Mouse (Mus musculus) T-cell, adult 2 months (primary cell): ENCODE measurements around the gene Tmem235.
"Not testable (repeated sequence)": the region's sequence is repeated elsewhere in the genome, so short reads cannot be mapped to it uniquely, and the experiment has no call there.

ENCODE experiments used
- DNase-seq: peaks from one replicate; pipeline ENCODE4 v3.0.0; 2022; ENCODE audit warnings: low spot score

The Tmem235 gene

DNA sequence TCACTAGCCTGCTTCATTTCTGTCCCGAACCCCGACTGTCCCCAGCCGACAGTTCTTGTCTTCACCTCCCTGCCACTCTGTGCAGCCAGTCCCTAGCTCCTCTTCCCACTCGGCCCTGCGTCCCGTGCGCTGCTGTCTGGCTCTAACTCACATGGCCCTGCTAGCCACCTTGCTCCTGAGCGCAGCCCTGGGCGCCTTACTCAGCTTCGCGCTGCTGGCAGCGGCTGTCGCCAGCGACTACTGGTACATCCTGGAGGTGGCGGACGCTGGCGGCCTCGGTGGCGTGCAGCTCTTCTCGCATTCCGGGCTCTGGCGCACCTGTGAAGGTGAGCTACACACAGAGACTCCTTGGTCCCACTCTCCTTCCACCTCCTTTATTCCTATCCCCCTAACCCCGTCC lies at the start of gene Tmem235:
Tmem235 (plus strand) TSS at position 152 of the 400 bp plus-strand sequence.
- DNase-seq: peak; percentile 31

DNA sequence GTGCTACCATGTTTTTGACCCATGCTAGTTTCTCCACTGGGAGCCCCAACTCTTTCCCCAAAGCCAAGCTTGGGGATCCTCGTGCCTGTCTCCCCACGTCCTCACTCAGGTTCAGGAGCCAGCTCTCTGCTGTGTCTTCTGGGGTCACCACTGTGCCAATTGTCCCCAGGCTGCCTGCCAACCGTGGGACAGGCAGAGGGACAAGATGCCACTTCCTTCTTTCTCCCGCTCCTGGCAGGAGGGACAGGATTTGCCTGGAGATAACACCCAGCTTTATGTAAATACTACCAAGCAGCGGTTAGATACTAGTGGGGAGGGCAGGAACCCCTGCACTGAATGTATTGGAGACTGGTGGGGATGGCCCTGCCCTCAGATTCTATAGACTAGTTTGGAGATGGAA lies 46.7 kb upstream of the Tmem235 start:
- no peak for DNase-seq

DNA sequence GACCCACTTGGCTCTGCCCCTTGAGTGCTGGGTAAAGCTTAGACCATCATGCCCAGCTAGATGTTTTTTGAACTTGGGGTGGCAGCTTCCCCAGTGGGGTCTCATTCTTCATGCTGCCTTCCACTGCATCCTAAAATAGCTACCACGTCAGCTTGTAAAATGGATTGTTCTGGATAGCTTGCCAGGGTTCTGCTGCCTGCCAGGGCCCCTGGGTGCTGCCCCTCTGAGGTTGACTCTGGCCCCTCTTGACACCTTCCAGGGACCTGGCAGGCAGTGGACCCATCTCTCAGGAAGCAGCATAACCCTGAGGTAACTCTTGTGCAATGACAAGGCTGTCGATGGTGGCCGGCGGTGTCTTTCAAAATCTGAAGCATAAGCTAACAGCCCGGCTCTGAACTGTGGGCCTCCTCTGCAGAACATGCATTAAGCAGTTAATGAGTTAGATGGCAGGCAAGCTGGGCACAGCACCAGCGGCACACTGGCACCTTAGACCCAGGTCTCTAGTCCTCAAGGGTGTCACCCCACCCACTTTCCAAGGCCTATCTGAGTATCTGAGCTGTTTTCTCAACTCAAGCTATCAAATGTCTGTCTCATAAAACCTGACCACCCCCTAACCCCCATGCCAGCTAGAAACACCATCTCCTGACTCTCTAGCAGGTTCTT lies 45.7 kb upstream of the Tmem235 start:
- DNase-seq: no peak

DNA sequence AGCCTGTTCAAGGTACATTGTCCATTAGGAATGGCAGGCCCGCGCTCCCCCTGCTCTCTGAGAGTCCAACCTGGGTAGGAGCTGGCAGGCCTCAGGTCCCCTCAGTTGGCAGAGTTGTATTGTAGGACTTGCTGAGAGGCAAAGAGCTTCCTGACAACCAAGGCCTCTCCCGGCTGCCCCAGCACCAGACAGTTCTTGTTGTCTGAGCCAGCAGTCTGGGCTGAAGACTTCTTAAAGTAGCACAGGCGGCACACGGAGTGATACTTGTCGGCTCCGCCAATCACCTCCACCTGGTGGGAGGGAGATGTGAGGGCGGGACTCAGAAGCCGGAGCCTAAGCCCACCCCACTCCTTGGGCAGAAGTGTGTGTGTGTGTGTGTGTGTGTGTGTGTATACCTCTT lies 44.7 kb upstream of the Tmem235 start:
- DNase-seq: not testable (repeated sequence)

DNA sequence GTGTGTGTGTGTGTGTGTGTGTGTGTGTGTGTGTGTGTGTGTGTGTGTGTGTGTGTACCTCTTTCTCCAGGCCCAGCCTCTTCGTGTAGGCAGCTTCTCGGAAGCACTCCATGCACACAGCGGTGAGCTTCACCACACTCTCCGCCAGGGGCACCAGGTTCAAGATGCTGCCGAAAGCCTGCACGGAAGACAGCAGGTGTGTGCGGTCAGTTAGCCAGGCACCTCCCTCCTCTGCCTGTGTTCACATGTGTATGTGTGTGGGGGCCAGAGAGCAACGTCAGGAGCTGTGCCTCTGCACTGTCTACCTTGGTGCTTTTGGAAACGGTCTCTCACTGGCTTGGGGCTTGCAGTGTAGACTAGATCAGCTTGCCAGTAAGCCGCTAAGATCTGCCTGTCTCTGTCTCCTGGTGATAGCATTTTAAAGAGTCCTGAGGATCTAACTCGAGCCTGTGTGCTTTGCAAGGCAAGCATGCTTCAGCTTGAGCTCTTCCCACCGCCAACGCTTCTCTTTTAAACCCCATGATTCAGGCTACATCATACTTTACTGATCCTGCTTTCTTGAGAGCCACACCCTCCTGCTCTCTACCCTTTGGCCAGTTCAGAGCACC lies 44.1 kb upstream of the Tmem235 start:
- no peak for DNase-seq

DNA sequence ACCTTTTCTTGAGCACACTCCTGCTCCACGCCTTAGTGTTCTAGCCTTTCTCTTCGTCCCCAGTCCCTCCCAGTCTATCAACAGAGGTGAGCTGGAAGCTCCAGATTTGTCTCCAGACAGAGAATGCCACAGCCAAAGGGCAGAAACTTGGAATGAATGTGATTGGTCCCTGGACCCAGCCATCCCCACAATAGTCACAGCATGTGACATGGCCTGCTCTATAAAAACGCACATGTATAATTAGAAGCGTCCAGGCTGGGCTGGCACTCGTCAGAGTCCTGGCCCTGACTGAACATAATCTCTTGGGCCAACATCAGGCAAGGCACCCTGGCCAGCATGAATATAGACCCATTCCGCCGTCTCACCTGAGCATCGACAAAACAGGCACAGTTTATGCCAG lies 41.5 kb upstream of the Tmem235 start:
- DNase-seq: no peak

DNA sequence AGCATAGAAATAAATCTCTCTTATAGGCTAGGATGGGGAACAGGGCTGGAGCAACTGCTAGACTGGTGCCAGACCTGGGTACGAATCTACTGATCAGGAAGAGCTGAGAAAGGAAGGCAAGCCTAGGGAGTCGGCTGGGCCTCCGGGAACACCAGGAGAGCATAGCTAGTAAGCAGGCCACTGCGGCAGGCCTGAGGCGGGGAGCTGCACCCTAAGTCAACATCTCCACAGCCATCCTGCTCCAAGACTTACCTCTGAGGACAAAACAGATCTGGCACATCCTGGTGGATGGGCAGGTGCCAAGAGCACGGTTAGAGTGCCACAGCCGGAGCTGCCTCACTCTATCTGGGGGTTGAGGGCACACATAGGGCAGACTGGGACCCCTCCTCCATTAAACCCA lies 40.4 kb upstream of the Tmem235 start:
- no peak for DNase-seq

DNA sequence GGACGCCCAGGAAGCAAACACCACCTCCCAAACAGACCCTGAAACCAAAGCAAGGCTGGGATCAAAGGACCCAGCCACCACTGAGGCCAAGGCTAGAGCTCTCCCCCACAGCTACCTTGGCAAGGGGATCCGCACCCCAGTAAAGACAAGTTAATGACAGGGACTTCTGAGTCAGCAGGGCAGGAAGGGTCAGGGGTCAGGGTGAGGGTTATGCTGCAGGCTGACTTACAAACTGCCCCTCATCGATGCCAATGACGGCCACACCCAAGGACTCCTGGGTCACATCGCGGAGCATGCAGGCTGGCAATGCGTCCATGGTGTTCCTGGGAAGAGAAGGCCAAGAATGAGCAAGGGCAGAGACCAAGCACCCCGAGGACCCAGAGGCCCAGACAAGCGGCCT lies 38.7 kb upstream of the Tmem235 start:
- DNase-seq: no peak

DNA sequence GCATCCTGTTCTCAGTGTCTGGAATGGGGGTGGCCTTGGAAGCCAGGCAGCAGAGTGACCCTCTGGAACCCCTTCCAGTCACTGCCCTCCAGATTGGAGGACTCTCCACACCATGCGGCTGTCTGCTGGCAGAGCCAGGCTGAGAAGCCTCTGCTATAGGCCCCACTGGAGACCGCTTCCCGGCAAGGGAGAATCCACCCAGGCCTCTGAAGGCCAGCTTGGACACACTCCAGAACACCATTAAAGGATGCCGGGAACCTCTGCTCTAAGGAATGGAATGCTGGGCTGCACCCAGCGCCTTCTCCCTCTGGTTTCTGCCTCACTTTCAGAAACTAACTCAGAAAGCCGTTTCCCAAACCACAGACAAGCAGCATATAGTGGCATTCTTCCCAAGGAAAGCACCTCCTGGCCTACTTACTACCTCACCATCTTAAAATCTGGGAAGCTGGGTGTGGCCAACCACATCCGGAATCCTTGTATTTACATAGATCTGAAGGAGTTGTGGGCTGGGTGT lies 37.8 kb upstream of the Tmem235 start:
- DNase-seq: no peak

DNA sequence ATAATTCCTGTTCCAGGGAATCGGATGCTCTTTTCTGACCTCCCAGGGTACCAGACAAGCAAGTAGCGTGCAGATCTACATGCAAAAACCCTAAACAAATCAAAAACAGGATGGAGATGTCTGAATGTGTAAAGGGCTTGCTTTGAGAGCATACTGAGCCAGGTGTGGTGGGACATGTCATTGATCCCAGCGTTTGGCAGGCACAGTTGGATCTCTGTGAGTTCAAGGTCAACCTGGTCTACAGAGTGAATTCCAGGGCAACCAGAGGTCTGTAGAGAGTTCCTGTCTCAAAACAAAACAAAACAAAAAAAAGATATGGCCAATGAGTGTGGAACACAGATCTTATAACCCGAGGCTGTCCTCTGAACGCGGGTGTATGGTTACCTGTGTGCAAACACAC lies 37.1 kb upstream of the Tmem235 start:
- no peak for DNase-seq

DNA sequence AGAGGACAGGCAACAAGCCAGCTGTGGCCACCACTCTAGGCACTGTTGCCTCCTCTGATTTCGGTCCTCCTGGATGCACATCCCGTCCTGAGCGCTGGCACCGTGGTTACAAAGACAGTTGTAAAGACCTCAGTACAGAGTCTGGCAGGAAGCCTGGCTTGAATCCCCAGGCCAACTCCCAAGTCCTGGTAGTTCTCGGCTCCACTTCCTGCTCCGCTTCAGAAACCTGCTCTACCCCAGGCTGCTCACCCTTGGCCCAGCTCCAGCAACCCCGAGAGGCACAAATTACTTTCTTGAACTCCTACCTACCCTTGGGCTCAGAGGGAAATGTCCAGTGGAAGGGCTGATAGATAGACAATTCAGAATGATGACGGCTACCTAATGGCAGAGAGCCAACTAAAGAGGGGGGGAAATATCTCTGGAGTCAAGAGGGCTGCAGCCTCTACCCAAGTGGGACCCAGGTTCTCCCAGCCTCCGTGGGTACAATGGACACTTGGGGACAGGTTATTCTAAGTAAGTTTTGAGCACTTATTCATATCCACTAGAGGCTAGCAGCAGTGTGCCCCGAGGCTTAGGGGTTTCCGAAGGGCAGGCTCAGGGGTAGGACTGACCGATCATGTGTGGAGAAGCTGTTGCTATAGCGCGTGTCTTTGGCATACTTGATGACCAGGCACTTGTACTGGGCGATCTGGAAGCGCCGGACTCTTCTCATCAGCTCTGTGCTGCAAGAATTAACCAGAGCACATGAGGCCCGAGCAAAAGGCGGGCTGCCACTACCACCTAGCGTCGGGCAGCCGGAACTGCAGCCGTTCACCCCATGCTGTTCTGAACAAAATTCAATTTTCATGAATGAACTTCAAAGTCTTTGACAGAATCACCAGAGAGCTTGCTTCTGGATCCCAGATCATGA lies 36.2 kb upstream of the Tmem235 start:
- DNase-seq: peak; percentile 77

DNA sequence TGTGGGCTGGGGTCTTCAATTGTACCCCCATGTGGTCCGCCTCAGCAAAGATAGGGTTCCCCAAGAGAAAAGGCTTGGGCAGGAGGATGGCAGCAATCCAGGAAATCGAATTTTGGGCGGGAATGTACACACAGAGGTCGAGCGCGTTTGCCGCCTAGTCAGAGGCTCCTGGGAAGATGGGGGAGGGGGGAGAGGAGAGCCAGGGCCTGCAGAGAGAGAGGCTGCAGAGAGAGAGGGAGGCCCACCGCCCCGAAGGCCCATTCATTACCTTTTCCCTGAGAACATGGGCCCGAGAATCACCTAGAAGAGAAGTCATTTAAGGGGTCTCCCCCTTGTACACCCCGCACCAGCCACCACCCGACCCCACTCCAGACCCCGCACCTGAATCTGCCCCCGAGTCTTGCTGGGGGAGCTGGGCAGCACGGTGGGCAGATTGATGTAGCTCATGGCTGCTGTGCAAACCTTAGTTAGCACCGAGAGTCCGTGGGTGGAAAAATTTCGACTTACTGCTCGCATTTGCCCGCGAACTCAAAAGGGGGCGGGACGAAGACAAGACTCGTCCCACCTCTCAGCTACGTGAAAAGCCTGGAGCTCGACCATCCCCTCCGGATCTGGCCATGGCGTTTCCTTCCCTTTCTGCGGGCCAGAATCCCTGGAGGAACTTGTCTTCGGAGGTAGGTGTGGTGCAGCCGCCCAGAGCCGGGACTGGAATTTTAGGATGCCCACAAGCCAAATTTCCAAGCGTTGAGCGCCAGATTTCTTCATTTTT lies 35.0 kb upstream of the Tmem235 start, which contains the start of the genes Afmid and Tk1:
Afmid (plus strand) TSS at position 592 of the 769 bp plus-strand sequence.
Tk1 (minus strand) TSS at position 760 of the 769 bp plus-strand sequence.
- DNase-seq: peak; percentile 20

DNA sequence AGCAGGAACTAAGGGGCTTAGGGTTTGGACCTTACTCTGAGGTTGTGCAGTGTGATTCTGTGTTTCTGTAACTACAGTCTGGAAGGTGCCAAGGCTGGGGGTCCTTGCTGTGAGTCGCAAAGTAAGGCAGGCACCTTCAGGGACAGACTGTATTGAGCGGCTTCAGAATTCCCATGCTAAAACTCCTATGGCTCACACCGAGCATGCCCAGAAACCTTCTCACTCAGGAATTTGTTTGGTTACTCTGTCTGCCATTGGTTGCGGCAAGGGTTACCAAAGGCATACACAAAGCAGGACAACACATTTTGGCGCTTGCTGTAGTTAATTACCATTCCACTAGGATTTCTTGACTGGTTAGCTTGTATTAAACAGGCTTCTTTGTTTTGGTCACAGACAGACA lies 34.4 kb upstream of the Tmem235 start:
- no peak for DNase-seq

DNA sequence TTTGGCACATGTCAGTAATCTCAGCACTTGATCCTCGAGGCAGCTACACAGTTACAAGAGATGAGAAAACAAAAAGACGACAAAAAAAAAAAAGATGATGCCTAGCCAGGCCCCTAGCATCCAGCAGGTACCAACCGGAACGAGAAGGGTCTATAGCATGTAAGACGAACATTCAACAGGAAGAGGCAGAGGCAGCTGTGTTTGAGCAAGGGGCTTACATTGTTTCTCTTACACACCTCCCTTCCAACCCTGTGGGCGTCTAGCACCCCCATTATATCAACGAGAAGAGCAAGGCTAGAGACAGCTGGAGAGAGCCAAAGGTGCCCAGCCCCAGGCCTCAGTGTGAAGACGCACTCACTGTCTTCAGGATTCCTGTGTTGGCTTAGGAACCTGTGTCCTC lies 33.6 kb upstream of the Tmem235 start:
- DNase-seq: no peak

DNA sequence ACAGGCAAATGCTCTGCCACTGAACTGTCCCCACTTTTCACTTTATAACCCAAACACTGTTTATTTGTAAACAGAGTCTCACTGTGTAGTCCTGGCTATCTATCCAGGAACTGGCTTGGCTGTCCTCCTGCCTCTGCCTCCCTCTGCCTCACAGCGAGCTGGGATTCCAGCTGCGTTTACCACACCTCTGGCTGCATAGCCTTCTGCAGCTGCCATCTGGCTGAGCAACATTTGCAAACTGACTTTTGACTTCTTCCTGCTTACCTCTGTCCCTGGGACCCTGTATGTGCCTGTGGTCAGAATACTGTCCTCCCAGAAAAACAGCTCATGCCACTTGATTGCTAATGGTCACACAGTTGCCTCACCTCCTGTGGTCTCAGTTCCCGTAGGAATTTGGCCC lies 33.2 kb upstream of the Tmem235 start:
- no peak for DNase-seq

DNA sequence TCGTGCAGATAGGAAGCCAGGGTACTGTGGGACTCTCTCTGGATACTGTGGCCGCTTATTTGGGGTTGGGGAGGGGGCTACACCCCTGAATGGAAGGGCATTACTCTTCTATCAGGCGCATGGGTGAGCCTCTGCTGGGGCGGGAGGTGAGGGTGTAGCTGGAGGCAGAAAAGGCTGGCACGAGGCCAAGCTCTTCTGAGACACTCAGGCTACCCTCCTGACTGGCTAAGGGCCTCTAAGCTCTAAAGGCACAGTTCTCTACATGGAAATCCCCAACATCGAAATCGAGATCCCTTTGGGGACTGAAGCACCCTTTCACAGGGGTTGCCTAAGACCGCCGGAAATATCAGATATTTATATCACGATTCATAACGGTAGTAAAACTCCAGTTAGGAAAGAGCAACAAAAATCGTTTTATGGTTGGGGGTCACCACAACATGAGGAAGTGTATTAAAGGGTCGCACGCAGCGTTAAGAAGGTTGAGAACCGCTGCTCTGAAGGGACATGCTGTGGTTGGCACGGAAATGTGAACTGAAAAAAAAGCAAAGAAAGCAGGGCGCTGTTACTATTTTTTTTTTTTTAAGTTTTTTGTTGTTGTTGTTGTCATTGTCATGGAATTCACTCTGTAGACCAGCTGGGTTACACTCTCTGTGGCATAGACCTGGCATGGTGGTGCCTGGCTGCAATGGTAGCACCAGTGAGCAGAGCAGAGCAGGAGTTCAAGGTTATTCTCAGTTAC lies 32.2 kb upstream of the Tmem235 start:
- peak; percentile 75 for DNase-seq

DNA sequence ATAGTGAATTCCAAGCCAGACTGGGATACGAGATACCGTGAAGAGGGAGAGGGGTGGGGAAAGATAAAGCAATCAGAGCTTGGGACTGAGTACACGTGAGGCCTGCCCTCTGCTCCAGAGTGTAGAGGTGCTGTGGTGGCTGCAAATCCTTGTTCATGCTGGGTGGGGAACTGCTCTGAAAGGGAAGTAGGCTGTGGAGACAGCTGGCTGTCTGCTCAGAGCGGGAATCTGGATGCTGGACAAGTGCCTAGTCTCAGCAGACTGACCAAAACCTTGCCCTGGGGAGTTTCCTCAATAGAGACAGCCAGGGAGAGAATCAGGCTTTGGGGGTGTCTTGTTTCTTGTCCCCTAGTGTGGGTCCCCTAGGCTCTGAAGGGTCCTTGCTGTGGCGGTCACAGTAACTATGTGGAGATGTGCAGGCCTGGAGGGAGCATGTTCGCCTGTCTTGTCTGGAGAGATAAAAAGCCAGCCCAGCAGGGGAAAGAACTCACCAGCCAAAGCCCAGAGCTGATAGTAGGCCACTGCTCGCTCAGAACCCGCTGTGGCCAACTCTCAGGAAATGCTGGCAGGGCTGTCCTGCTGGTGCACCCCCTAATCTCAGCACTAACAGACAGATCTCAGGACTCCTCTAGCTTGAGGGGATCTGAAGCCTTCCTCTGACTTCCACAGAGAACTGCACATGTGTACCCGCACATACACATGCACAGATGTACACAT lies 31.5 kb upstream of the Tmem235 start:
- no peak for DNase-seq

DNA sequence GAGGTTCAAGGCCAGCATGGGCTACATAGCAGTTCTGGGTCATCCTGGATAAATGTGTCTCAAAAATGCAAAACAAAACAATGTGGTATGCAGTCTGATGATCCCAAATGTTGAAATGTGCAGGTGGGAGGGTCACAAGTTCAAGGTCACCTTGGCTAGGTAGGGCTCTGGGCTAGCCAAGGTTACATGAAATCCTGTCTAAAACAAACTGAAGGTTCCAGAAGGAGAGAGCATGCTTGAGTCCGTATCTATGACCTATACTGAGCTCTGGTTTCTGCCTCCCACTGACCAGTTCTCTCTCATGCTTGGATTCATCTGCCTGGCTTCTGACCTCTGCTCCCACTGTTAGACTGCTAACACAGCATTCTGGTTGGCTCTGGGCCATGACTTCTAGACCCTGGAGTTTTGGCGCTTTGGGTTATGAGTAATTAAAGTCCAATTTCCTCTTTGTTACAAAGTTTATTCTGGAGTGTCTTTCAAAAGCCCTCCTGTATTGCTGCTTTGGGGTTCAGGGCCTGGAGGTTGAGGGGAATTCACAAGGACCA lies 30.8 kb upstream of the Tmem235 start:
- no peak for DNase-seq

DNA sequence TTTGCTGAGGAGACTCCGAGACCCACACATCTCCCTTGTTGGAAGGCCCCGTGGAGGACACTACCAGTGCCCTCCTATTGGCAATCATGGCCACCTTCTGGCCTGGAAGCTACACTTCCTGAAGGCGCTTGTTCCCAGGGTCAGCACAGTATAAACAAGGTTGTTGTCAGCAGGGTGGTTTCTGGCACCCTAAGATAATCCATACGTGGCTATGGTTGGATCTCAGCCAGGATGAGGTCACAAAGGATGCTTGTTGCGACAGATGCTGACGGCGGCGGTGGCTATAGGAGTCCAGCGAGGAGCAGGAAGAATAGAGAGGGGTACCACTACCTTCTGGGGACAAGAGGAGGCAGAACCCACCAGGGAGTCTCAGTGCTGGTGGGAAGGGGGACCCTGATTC lies 30.2 kb upstream of the Tmem235 start:
- DNase-seq: no peak
